Mouse (Mus musculus) kidney, adult 9 months (tissue): Measurements from ENCODE around the gene Gm4846.
"Not testable (repeated sequence)": the region's sequence is repeated elsewhere in the genome, so short reads cannot be mapped to it uniquely, and the experiment has no call there.

Experiments
- DNase-seq: peaks from one replicate; pipeline ENCODE4 v3.0.0; 2022

Gm4846 gene

GRCm38 (mm10) chr1:166497488-166497887, at the start of gene Gm4846:
Gm4846 (minus strand) TSS chr1:166497588.
- not testable (repeated sequence) for DNase-seq

GRCm38 (mm10) chr1:166531521-166531920, 34.1 kb upstream of the Gm4846 start:
- DNase-seq = not testable (repeated sequence)

- DNase-seq = not testable (repeated sequence)
These were observed 27.3 kb upstream of the Gm4846 start for GRCm38 (mm10) chr1:166524709-166525108.

- not testable (repeated sequence) for DNase-seq
These were observed 22.2 kb upstream of the Gm4846 start for GRCm38 (mm10) chr1:166519626-166520025.

GRCm38 (mm10) chr1:166516556-166516955, 19.2 kb upstream of the Gm4846 start:
- DNase-seq = no peak

- peak; percentile 52 for DNase-seq
These were observed 6.8 kb upstream of the Gm4846 start for GRCm38 (mm10) chr1:166504206-166504605.

GRCm38 (mm10) chr1:166479503-166479902, 17.9 kb downstream of the Gm4846 start:
- DNase-seq = no peak

- DNase-seq = no peak
These were observed 30.2 kb downstream of the Gm4846 start for GRCm38 (mm10) chr1:166467172-166467571.

GRCm38 (mm10) chr1:166462544-166462943, 34.8 kb downstream of the Gm4846 start:
- DNase-seq = no peak

GRCm38 (mm10) chr1:166441992-166442391, 55.4 kb downstream of the Gm4846 start:
- no peak for DNase-seq

GRCm38 (mm10) chr1:166439426-166439825, 58.0 kb downstream of the Gm4846 start:
- no peak for DNase-seq
